Mouse (Mus musculus) lung, embryonic 14.5 days (tissue): Measurements from ENCODE around the gene Hacd4. TPM values are rescaled to one million over a fixed set of nuclear protein-coding genes. Genes with fewer than 3 reads are reported as not detected.
"Not testable (repeated sequence)": the region's sequence is repeated elsewhere in the genome, so short reads cannot be mapped to it uniquely, and the experiment has no call there.

Experiments
- ATAC-seq: fragments of 200-750 bp; cut with Nextera tagmentation; 2 replicates; pipeline ENCODE4 v1.8.0; 2017; ENCODE audit warnings: mild to moderate bottlenecking, moderate TSS enrichment, moderate library complexity; ENCODE audit not compliant: insufficient read depth
- DNase-seq: peaks from one replicate; pipeline ENCODE4 v3.0.0-alpha.2; 2015
- H3K27ac ChIP-seq: fragments of 300-500 bp; sonication (generic); 2 replicates; pipeline ENCODE4 v1.5.1; 2014; ENCODE audit warnings: low read depth, mild to moderate bottlenecking, moderate library complexity
- H3K27me3 ChIP-seq: fragments of 300-500 bp; sonication (generic); 2 replicates; pipeline ENCODE4 v1.6.1; 2014; ENCODE audit warnings: low read length, control low read depth; ENCODE audit not compliant: insufficient read depth
- H3K36me3 ChIP-seq: fragments of 300-500 bp; sonication (generic); 2 replicates; pipeline ENCODE4 v1.6.1; 2014; ENCODE audit warnings: control low read depth; ENCODE audit not compliant: insufficient read depth
- H3K4me1 ChIP-seq: fragments of 300-500 bp; sonication (generic); 2 replicates; pipeline ENCODE4 v1.6.1; 2014; ENCODE audit warnings: antibody characterized with exemption, control low read depth; ENCODE audit not compliant: insufficient read depth
- H3K4me2 ChIP-seq: fragments of 300-500 bp; sonication (generic); 2 replicates; pipeline ENCODE4 v1.6.1; 2014; ENCODE audit warnings: mild to moderate bottlenecking
- H3K4me3 ChIP-seq: fragments of 300-500 bp; sonication (generic); 2 replicates; pipeline ENCODE4 v1.5.1; 2014; ENCODE audit warnings: low read depth, low read length
- H3K9ac ChIP-seq: fragments of 300-500 bp; sonication (generic); 2 replicates; pipeline ENCODE4 v1.6.1; 2014
- H3K9me3 ChIP-seq: fragments of 300-500 bp; sonication (generic); 2 replicates; pipeline ENCODE4 v1.6.1; 2016; ENCODE audit warnings: low read depth, low read length, control low read depth
- CTCF ChIP-seq: IDR thresholded peaks from 2 replicates; pipeline ENCODE4 v1.5.1; 2016; ENCODE audit warnings: antibody characterized with exemption, low read depth
- WGBS: fragments of 180-500 bp; shearing (Covaris S2); extraction: QIAGEN DNeasy Blood & Tissue Kit; methylation state at CpG from one replicate; pipeline ENCODE4 v1.1.7; 2014; 5-methylcytosine and 5-hydroxymethylcytosine counted together
- polyA plus RNA-seq: library from polyadenylated mRNA; unstranded; fragments of >200 nt; fragmentation: Nextera tagmentation; extraction: Ambion mirVana; gene quantifications from 2 replicates; pipeline ENCODE4 v1.2.1, GENCODE M21; 2014

Gene Hacd4
- polyA plus RNA-seq, 1 experiment from 2014 or later: 9.3 TPM

- Histone ChIP-seq H3K27me3 (no peaks in the 10 kb centered on the region), H3K36me3 (no peaks in the 10 kb centered on the region), H3K27ac (no peak overlapping the region), H3K9me3 (no peaks in the 10 kb centered on the region), H3K4me1 (no peaks in the 10 kb centered on the region), H3K9ac (no peak overlapping the region), H3K4me2 (no peak overlapping the region), H3K4me3 (no peak overlapping the region)
- DNase-seq (no peak), ATAC-seq (no peak)
- 90% methylated on average over 3 of the region's 3 CpGs for WGBS
- TF ChIP-seq CTCF: no peak
These were observed 43.0 kb downstream of the Hacd4 start for GRCm38 (mm10) chr4:88395717-88396116.

GRCm38 (mm10) chr4:88390596-88390995, 48.1 kb downstream of the Hacd4 start:
- DNase-seq, H3K4me2 ChIP-seq, H3K4me3 ChIP-seq, H3K9me3 ChIP-seq, H3K27ac ChIP-seq, H3K27me3 ChIP-seq, H3K4me1 ChIP-seq, ATAC-seq, H3K36me3 ChIP-seq, H3K9ac ChIP-seq: not testable (repeated sequence)
- 84% methylated on average over 1 of the region's 1 CpGs for WGBS

GRCm38 (mm10) chr4:88390036-88390435, 48.7 kb downstream of the Hacd4 start:
- H3K4me1 ChIP-seq: no peaks in the 10 kb centered on the region
- no peaks in the 10 kb centered on the region for H3K9me3 ChIP-seq
- no peak for DNase-seq
- H3K4me3 ChIP-seq: no peak overlapping the region
- 92% methylated on average over 1 of the region's 1 CpGs for WGBS
- no peak for TF ChIP-seq CTCF
- no peak overlapping the region for H3K27ac ChIP-seq
- no peaks in the 10 kb centered on the region for H3K27me3 ChIP-seq
- no peak for ATAC-seq
- no peak overlapping the region for H3K4me2 ChIP-seq
- H3K9ac ChIP-seq: no peak overlapping the region
- H3K36me3 ChIP-seq: no peaks in the 10 kb centered on the region

GRCm38 (mm10) chr4:88372293-88373224, 66.2 kb downstream of the Hacd4 start:
- Histone ChIP-seq H3K27me3 (no peaks in the 10 kb centered on the region), H3K9me3 (no peaks in the 10 kb centered on the region), H3K4me1 (no peaks in the 10 kb centered on the region), H3K4me3 (no peak overlapping the region), H3K9ac (no peak overlapping the region), H3K36me3 (no peaks in the 10 kb centered on the region), H3K27ac (no peak overlapping the region), H3K4me2 (no peak overlapping the region)
- WGBS: 81% methylated on average over 18 of the region's 18 CpGs
- TF ChIP-seq CTCF: no peak
- ATAC-seq: no peak
- DNase-seq: no peak

- Histone ChIP-seq H3K27me3 (no peaks in the 10 kb centered on the region), H3K4me2 (no peak overlapping the region), H3K9ac (no peak overlapping the region), H3K4me1 (no peaks in the 10 kb centered on the region), H3K27ac (no peak overlapping the region), H3K9me3 (no peaks in the 10 kb centered on the region), H3K36me3 (no peaks in the 10 kb centered on the region), H3K4me3 (no peak overlapping the region)
- ATAC-seq: no peak
- TF ChIP-seq CTCF: no peak
- WGBS: 87% methylated on average over 8 of the region's 8 CpGs
- no peak for DNase-seq
These were observed 67.9 kb downstream of the Hacd4 start for GRCm38 (mm10) chr4:88370819-88371218.

GRCm38 (mm10) chr4:88369951-88370350, 68.8 kb downstream of the Hacd4 start:
- no peak for TF ChIP-seq CTCF
- Histone ChIP-seq H3K9me3 (no peaks in the 10 kb centered on the region), H3K27ac (no peak overlapping the region), H3K4me1 (no peaks in the 10 kb centered on the region), H3K36me3 (no peaks in the 10 kb centered on the region), H3K4me2 (no peak overlapping the region), H3K27me3 (no peaks in the 10 kb centered on the region), H3K4me3 (no peak overlapping the region), H3K9ac (no peak overlapping the region)
- no peak for DNase-seq
- 92% methylated on average over 6 of the region's 6 CpGs for WGBS
- ATAC-seq: no peak

GRCm38 (mm10) chr4:88357431-88357830, 81.3 kb downstream of the Hacd4 start:
- Histone ChIP-seq H3K4me2 (no peak overlapping the region), H3K27me3 (no peaks in the 10 kb centered on the region), H3K4me3 (no peak overlapping the region), H3K9me3 (no peaks in the 10 kb centered on the region), H3K9ac (no peak overlapping the region), H3K4me1 (no peaks in the 10 kb centered on the region), H3K27ac (no peak overlapping the region), H3K36me3 (no peaks in the 10 kb centered on the region)
- ATAC-seq (no peak), DNase-seq (no peak)
- no peak for TF ChIP-seq CTCF
- 74% methylated on average over 3 of the region's 3 CpGs for WGBS
